Mouse (Mus musculus) midbrain, embryonic 16.5 days (tissue): ENCODE results near the gene Gucy2c. TPM values are rescaled to one million over a fixed set of nuclear protein-coding genes. Genes with fewer than 3 reads are reported as not detected.

Experiments
- ATAC-seq: fragments of 200-750 bp; cut with Nextera tagmentation; 2 replicates; pipeline ENCODE4 v1.8.0; 2017; ENCODE audit warnings: moderate TSS enrichment
- H3K27ac ChIP-seq: fragments of 300-500 bp; sonication (generic); 2 replicates; pipeline ENCODE4 v1.5.1; 2014; ENCODE audit warnings: mild to moderate bottlenecking, low read length, mixed read lengths
- H3K27me3 ChIP-seq: fragments of 300-500 bp; sonication (generic); 2 replicates; pipeline ENCODE4 v1.6.1; 2014; ENCODE audit warnings: low read depth, low read length, mixed read lengths; ENCODE audit not compliant: control insufficient read depth, insufficient read depth
- H3K36me3 ChIP-seq: fragments of 300-500 bp; sonication (generic); 2 replicates; pipeline ENCODE4 v1.6.1; 2014; ENCODE audit warnings: mild to moderate bottlenecking, low read length, moderate library complexity, mixed read lengths; ENCODE audit not compliant: control insufficient read depth, insufficient read depth
- H3K4me1 ChIP-seq: fragments of 300-500 bp; sonication (generic); 2 replicates; pipeline ENCODE4 v1.6.1; 2014; ENCODE audit warnings: mild to moderate bottlenecking, low read length, mixed read lengths; ENCODE audit not compliant: control insufficient read depth, insufficient read depth
- H3K4me2 ChIP-seq: fragments of 300-500 bp; sonication (generic); 2 replicates; pipeline ENCODE4 v1.6.1; 2014; ENCODE audit warnings: mild to moderate bottlenecking, low read length, mixed read lengths
- H3K4me3 ChIP-seq: fragments of 300-500 bp; sonication (generic); 2 replicates; pipeline ENCODE4 v1.5.1; 2014; ENCODE audit warnings: low read depth, mild to moderate bottlenecking, low read length, moderate library complexity, mixed read lengths
- H3K9ac ChIP-seq: fragments of 300-500 bp; sonication (generic); 2 replicates; pipeline ENCODE4 v1.6.1; 2014; ENCODE audit warnings: low read depth, low read length, mixed read lengths
- H3K9me3 ChIP-seq: fragments of 300-500 bp; sonication (generic); replicated peaks from 2 replicates; pipeline ENCODE4 v1.6.1; 2014; ENCODE audit warnings: mild to moderate bottlenecking, low read length, mixed read lengths; ENCODE audit not compliant: control insufficient read depth, poor library complexity, severe bottlenecking
- WGBS: fragments of 180-500 bp; shearing (Covaris S2); extraction: QIAGEN DNeasy Blood & Tissue Kit; methylation state at CpG from one replicate; pipeline ENCODE4 v1.1.7; 2014; 5-methylcytosine and 5-hydroxymethylcytosine counted together
- polyA plus RNA-seq: library from polyadenylated mRNA; unstranded; fragments of >200 nt; fragmentation: Nextera tagmentation; extraction: Ambion mirVana; gene quantifications from 2 replicates; pipeline ENCODE4 v1.2.1, GENCODE M21; 2015

Gucy2c gene
- polyA plus RNA-seq, 1 experiment from 2014 or later, result 0.69 TPM

GRCm38 (mm10) chr6:136728144-136728543 is 53.4 kb downstream of the Gucy2c start:
- 93% methylated on average over 14 of the region's 14 CpGs for WGBS
- no peak overlapping the region for H3K4me2 ChIP-seq
- H3K27me3 ChIP-seq, result no peaks in the 10 kb centered on the region
- H3K36me3 ChIP-seq, result no peaks in the 10 kb centered on the region
- H3K4me1 ChIP-seq, result no peaks in the 10 kb centered on the region
- no peak overlapping the region for H3K27ac ChIP-seq
- no peak for ATAC-seq
- no peaks in the 10 kb centered on the region for H3K9me3 ChIP-seq
- H3K9ac ChIP-seq, result no peak overlapping the region
- no peak overlapping the region for H3K4me3 ChIP-seq

GRCm38 (mm10) chr6:136723171-136723570 is 58.4 kb downstream of the Gucy2c start:
- H3K9me3 ChIP-seq, result no peaks in the 10 kb centered on the region
- H3K36me3 ChIP-seq, result no peaks in the 10 kb centered on the region
- no peak for ATAC-seq
- H3K9ac ChIP-seq, result no peak overlapping the region
- H3K4me1 ChIP-seq, result no peaks in the 10 kb centered on the region
- H3K4me3 ChIP-seq, result no peak overlapping the region
- H3K27ac ChIP-seq, result no peak overlapping the region
- no peak overlapping the region for H3K4me2 ChIP-seq
- no peaks in the 10 kb centered on the region for H3K27me3 ChIP-seq
- WGBS, result 85% methylated on average over 3 of the region's 3 CpGs

- Histone ChIP-seq H3K4me2 (no peak overlapping the region), H3K36me3 (no peaks in the 10 kb centered on the region), H3K9me3 (no peaks in the 10 kb centered on the region), H3K4me3 (no peak overlapping the region), H3K27me3 (no peaks in the 10 kb centered on the region), H3K4me1 (no peaks in the 10 kb centered on the region), H3K27ac (no peak overlapping the region), H3K9ac (no peak overlapping the region)
- ATAC-seq, result no peak
- 88% methylated on average over 7 of the region's 7 CpGs for WGBS
These were observed 59.0 kb downstream of the Gucy2c start for GRCm38 (mm10) chr6:136722565-136722964.

- no peaks in the 10 kb centered on the region for H3K36me3 ChIP-seq
- H3K4me2 ChIP-seq, result no peak overlapping the region
- H3K27me3 ChIP-seq, result no peaks in the 10 kb centered on the region
- H3K9me3 ChIP-seq, result no peaks in the 10 kb centered on the region
- no peak overlapping the region for H3K9ac ChIP-seq
- WGBS, result 63% methylated on average over 6 of the region's 6 CpGs
- no peak overlapping the region for H3K4me3 ChIP-seq
- ATAC-seq, result no peak
- no peaks in the 10 kb centered on the region for H3K4me1 ChIP-seq
- H3K27ac ChIP-seq, result no peak overlapping the region
These were observed 59.6 kb downstream of the Gucy2c start for GRCm38 (mm10) chr6:136721925-136722324.

- Histone ChIP-seq H3K9ac (no peak overlapping the region), H3K27ac (no peak overlapping the region), H3K9me3 (no peaks in the 10 kb centered on the region), H3K4me2 (no peak overlapping the region), H3K4me1 (no peaks in the 10 kb centered on the region), H3K36me3 (no peaks in the 10 kb centered on the region), H3K27me3 (no peaks in the 10 kb centered on the region), H3K4me3 (no peak overlapping the region)
- WGBS, result 81% methylated on average over 15 of the region's 15 CpGs
- no peak for ATAC-seq
These were observed 61.1 kb downstream of the Gucy2c start for GRCm38 (mm10) chr6:136720436-136720835.

GRCm38 (mm10) chr6:136715881-136716431 is 65.6 kb downstream of the Gucy2c start:
- 90% methylated on average over 10 of the region's 11 CpGs for WGBS
- no peak overlapping the region for H3K4me3 ChIP-seq
- no peaks in the 10 kb centered on the region for H3K27me3 ChIP-seq
- no peak overlapping the region for H3K9ac ChIP-seq
- H3K36me3 ChIP-seq, result no peaks in the 10 kb centered on the region
- no peaks in the 10 kb centered on the region for H3K9me3 ChIP-seq
- ATAC-seq, result no peak
- H3K4me2 ChIP-seq, result no peak overlapping the region
- H3K27ac ChIP-seq, result no peak overlapping the region
- no peaks in the 10 kb centered on the region for H3K4me1 ChIP-seq

GRCm38 (mm10) chr6:136714097-136714496 is 67.5 kb downstream of the Gucy2c start:
- H3K9me3 ChIP-seq, result no peaks in the 10 kb centered on the region
- no peaks in the 10 kb centered on the region for H3K36me3 ChIP-seq
- ATAC-seq, result no peak
- no peaks in the 10 kb centered on the region for H3K4me1 ChIP-seq
- H3K4me3 ChIP-seq, result no peak overlapping the region
- H3K4me2 ChIP-seq, result no peak overlapping the region
- H3K9ac ChIP-seq, result no peak overlapping the region
- no peak overlapping the region for H3K27ac ChIP-seq
- no peaks in the 10 kb centered on the region for H3K27me3 ChIP-seq
- 79% methylated on average over 3 of the region's 3 CpGs for WGBS

GRCm38 (mm10) chr6:136710408-136710807 is 71.2 kb downstream of the Gucy2c start:
- Histone ChIP-seq H3K4me3 (no peak overlapping the region), H3K36me3 (no peaks in the 10 kb centered on the region), H3K4me1 (no peaks in the 10 kb centered on the region), H3K4me2 (no peak overlapping the region), H3K27me3 (no peaks in the 10 kb centered on the region), H3K9me3 (no peaks in the 10 kb centered on the region), H3K27ac (no peak overlapping the region), H3K9ac (no peak overlapping the region)
- ATAC-seq, result no peak
- WGBS, result 88% methylated on average over 5 of the region's 5 CpGs

- 95% methylated on average over 6 of the region's 6 CpGs for WGBS
- no peaks in the 10 kb centered on the region for H3K9me3 ChIP-seq
These were observed 73.0 kb downstream of the Gucy2c start for GRCm38 (mm10) chr6:136708597-136708996.

More at GRCm38 (mm10) chr6:136708597-136708996, 73.0 kb downstream of the Gucy2c start:
- H3K36me3 ChIP-seq, result no peaks in the 10 kb centered on the region
- no peak overlapping the region for H3K27ac ChIP-seq
- H3K27me3 ChIP-seq, result no peaks in the 10 kb centered on the region
- H3K4me3 ChIP-seq, result no peak overlapping the region
- H3K4me1 ChIP-seq, result no peaks in the 10 kb centered on the region
- no peak overlapping the region for H3K9ac ChIP-seq
- no peak overlapping the region for H3K4me2 ChIP-seq
- no peak for ATAC-seq
